Mouse (Mus musculus): ENCODE results near the gene Wt1.

DNA sequence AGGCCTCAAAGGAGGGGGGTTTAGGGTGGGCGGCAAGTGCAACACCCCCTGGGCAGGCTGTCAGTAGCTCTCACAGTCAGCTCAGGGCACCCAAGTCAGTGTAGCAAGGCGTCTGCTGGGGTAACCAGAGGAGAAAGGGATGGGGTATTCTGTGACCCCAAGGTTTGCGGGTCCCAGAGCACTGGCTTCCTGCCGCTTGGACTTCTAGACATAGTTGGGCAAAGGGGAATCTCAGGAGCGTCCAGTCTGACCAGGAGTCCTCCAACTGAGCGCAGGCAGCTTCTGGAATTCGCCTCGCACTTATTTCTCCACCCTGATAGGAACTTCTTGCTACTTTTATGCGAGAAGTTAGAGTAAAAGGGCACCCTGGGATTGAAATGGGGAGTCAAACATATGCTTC lies 2.4 kb upstream of the Wt1 start:
- TF ChIP-seq CTCF (IDR thresholded peaks at IDR 0.05; ENCODE audit: low read depth, low read length), result no peak
- TF ChIP-seq POLR2A (IDR thresholded peaks at IDR 0.05; ENCODE audit: borderline replicate concordance, low read depth, low read length), result no peak

Measured in bone marrow macrophage, adult 2 months (primary cell).